Mouse (Mus musculus) embryo, embryonic 10 days (tissue): ENCODE measurements around the gene Tas2r126.
"Not testable (repeated sequence)": the region's sequence is repeated elsewhere in the genome, so short reads cannot be mapped to it uniquely, and the experiment has no call there.

ENCODE experiments used
- DNase-seq: peaks from one replicate; pipeline ENCODE4 v3.0.0-alpha.2; 2015; ENCODE audit warnings: low spot score

The Tas2r126 gene

GRCm38 (mm10) chr6:42434446-42434845, at the start of gene Tas2r126:
Gene Tas2r126 (plus strand): TSS chr6:42434535.
- DNase-seq: no peak

GRCm38 (mm10) chr6:42385635-42386034, 48.7 kb upstream of the Tas2r126 start:
- no peak for DNase-seq

- peak; percentile 32 for DNase-seq
Observed at GRCm38 (mm10) chr6:42391796-42392330, 42.5 kb upstream of the Tas2r126 start.

GRCm38 (mm10) chr6:42395960-42396809, 38.1 kb upstream of the Tas2r126 start:
- no peak for DNase-seq

GRCm38 (mm10) chr6:42397041-42397657, 37.2 kb upstream of the Tas2r126 start:
- DNase-seq: no peak

GRCm38 (mm10) chr6:42398285-42398684, 36.0 kb upstream of the Tas2r126 start:
- no peak for DNase-seq

- DNase-seq: no peak
Observed at GRCm38 (mm10) chr6:42398998-42399397, 35.3 kb upstream of the Tas2r126 start.

- no peak for DNase-seq
Observed at GRCm38 (mm10) chr6:42399938-42400337, 34.4 kb upstream of the Tas2r126 start, which contains the start of gene Tas2r143. Gene Tas2r143 (plus strand): TSS chr6:42400238.

- no peak for DNase-seq
Observed at GRCm38 (mm10) chr6:42405134-42405533, 29.2 kb upstream of the Tas2r126 start, which contains the start of gene Tas2r135. Gene Tas2r135 (plus strand): TSS chr6:42405434.

- no peak for DNase-seq
Observed at GRCm38 (mm10) chr6:42419443-42419842, 14.9 kb upstream of the Tas2r126 start.

GRCm38 (mm10) chr6:42421439-42421838, 12.9 kb upstream of the Tas2r126 start:
- DNase-seq: no peak

- DNase-seq: no peak
Observed at GRCm38 (mm10) chr6:42424472-42424871, 9.9 kb upstream of the Tas2r126 start.

- DNase-seq: no peak
Observed at GRCm38 (mm10) chr6:42426337-42426736, 8.0 kb upstream of the Tas2r126 start.

- DNase-seq: no peak
Observed at GRCm38 (mm10) chr6:42433554-42433953, 781 bp upstream of the Tas2r126 start.

- DNase-seq: no peak
Observed at GRCm38 (mm10) chr6:42435490-42435889, 1.2 kb downstream of the Tas2r126 start.

GRCm38 (mm10) chr6:42441395-42441794, 7.1 kb downstream of the Tas2r126 start:
- no peak for DNase-seq

- no peak for DNase-seq
Observed at GRCm38 (mm10) chr6:42444491-42444890, 10.2 kb downstream of the Tas2r126 start.

GRCm38 (mm10) chr6:42447381-42447780, 13.0 kb downstream of the Tas2r126 start:
- DNase-seq: no peak

- DNase-seq: no peak
Observed at GRCm38 (mm10) chr6:42465096-42465495, 30.8 kb downstream of the Tas2r126 start, which contains the start of gene Olfr458. Gene Olfr458 (minus strand): TSS chr6:42465196.

- no peak for DNase-seq
Observed at GRCm38 (mm10) chr6:42470542-42470941, 36.2 kb downstream of the Tas2r126 start.

GRCm38 (mm10) chr6:42471298-42471697, 37.0 kb downstream of the Tas2r126 start:
- DNase-seq: not testable (repeated sequence)

- no peak for DNase-seq
Observed at GRCm38 (mm10) chr6:42476235-42476634, 41.9 kb downstream of the Tas2r126 start, which contains the start of gene Olfr457. Gene Olfr457 (minus strand): TSS chr6:42476335.

- no peak for DNase-seq
Observed at GRCm38 (mm10) chr6:42484633-42485032, 50.3 kb downstream of the Tas2r126 start.
